Mouse (Mus musculus) hindbrain, embryonic 11.5 days (tissue): Measurements from ENCODE around the gene Tesk1. TPM values are rescaled to one million over a fixed set of nuclear protein-coding genes. Genes with fewer than 3 reads are reported as not detected.
A peak's percentile ranks its signal among the peaks of the same experiment; 100 is the strongest.

ENCODE experiments used
- ATAC-seq: fragments of 200-750 bp; cut with Nextera tagmentation; 2 replicates; pipeline ENCODE4 v1.8.0; 2017; ENCODE audit warnings: mild to moderate bottlenecking, moderate TSS enrichment, moderate library complexity; ENCODE audit not compliant: low FRiP score
- DNase-seq: peaks from one replicate; pipeline ENCODE4 v3.0.0-alpha.2; 2015; ENCODE audit warnings: low spot score
- H3K27ac ChIP-seq: fragments of 300-500 bp; sonication (generic); 2 replicates; pipeline ENCODE4 v1.5.1; 2014; ENCODE audit warnings: mild to moderate bottlenecking, low read depth, low read length
- H3K27me3 ChIP-seq: fragments of 300-500 bp; sonication (generic); 2 replicates; pipeline ENCODE4 v1.6.1; 2014; ENCODE audit warnings: mild to moderate bottlenecking, low read length, moderate library complexity, mixed read lengths; ENCODE audit not compliant: control insufficient read depth, insufficient read depth
- H3K36me3 ChIP-seq: fragments of 300-500 bp; sonication (generic); 2 replicates; pipeline ENCODE4 v1.6.1; 2014; ENCODE audit warnings: mild to moderate bottlenecking, low read length, moderate library complexity, mixed read lengths; ENCODE audit not compliant: control insufficient read depth, insufficient read depth
- H3K4me1 ChIP-seq: fragments of 300-500 bp; sonication (generic); replicated peaks from 2 replicates; pipeline ENCODE4 v1.6.1; 2014; ENCODE audit warnings: low read length, mixed read lengths; ENCODE audit not compliant: control insufficient read depth, insufficient read depth
- H3K4me2 ChIP-seq: fragments of 300-500 bp; sonication (generic); replicated peaks from 2 replicates; pipeline ENCODE4 v1.6.1; 2014; ENCODE audit warnings: mild to moderate bottlenecking, low read depth, low read length
- H3K4me3 ChIP-seq: fragments of 300-500 bp; sonication (generic); 2 replicates; pipeline ENCODE4 v1.5.1; 2014; ENCODE audit warnings: low read depth, low read length
- H3K9ac ChIP-seq: fragments of 300-500 bp; sonication (generic); 2 replicates; pipeline ENCODE4 v1.6.1; 2014; ENCODE audit warnings: low read depth, low read length
- H3K9me3 ChIP-seq: fragments of 300-500 bp; sonication (generic); 2 replicates; pipeline ENCODE4 v1.6.1; 2016; ENCODE audit warnings: low read length; ENCODE audit not compliant: control insufficient read depth
- WGBS: fragments of 180-500 bp; shearing (Covaris S2); extraction: QIAGEN DNeasy Blood & Tissue Kit; methylation state at CpG from one replicate; pipeline ENCODE4 v1.1.7; 2014; 5-methylcytosine and 5-hydroxymethylcytosine counted together
- polyA plus RNA-seq: library from polyadenylated mRNA; unstranded; fragments of >200 nt; fragmentation: Nextera tagmentation; extraction: Ambion mirVana; gene quantifications from 2 replicates; pipeline ENCODE4 v1.2.1, GENCODE M21; 2014

Gene Tesk1
- polyA plus RNA-seq, 1 experiment from 2014 or later: 10.1 TPM

GRCm38 (mm10) chr4:43442044-43442443 lies 305 bp downstream of the Tesk1 start:
- under 1% methylated on average over 33 of the region's 33 CpGs for WGBS
- Histone ChIP-seq H3K36me3 (peaks cover 11% of the 10 kb centered on the region), H3K27ac (peak overlapping the region; percentile 91), H3K9me3 (no peaks in the 10 kb centered on the region), H3K4me1 (peaks cover 4% of the 10 kb centered on the region), H3K9ac (peak overlapping the region; percentile 98), H3K4me3 (peak overlapping the region; percentile 94), H3K27me3 (no peaks in the 10 kb centered on the region), H3K4me2 (peak overlapping the region; percentile 84)
- DNase-seq (peak; percentile 99), ATAC-seq (peak; percentile 94)

DNA sequence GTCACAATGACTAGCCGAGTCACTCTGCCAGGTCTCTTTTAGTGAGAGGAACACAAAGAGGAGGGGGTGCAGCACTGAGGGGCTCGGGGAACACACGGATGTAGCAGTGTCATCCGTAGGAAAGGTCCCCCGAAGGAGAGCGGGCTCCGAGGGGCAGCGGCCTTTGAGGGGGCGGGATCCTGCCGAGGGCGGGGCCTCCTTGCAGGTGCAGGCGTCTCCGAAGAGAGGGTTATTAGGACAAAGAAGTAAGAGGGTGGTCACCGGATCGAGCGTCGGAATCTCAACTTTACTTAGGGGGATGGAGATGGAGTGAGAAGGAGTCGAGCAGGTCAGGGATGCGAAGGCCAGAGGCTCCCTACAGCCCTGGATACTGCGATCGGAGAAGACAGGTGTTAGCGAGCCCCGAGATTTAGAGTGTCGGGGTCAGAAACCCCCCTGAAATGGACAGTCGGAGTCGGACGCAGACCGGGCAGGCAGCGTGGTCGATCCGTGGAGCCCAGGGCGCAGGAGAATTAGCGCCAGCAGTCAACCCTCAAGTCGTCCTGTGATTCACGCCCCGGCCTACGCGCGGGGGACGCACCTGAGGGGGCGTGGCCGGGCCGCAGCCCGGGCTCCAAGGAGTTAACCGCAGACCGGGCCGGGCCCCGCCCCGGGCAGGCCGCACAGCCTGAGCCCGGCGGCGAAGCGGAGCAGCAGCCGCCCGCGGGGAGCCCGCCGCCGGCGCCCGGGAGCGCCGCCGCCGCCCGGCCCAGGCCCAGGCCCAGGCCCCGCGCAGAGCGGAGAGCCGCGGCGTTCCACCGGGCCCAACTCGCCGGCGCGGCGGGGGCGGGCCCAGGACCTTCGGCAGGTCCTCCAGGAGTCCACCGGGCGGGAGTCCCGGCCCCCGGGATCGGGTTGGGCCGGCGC lies 970 bp downstream of the Tesk1 start:
- Histone ChIP-seq H3K27me3 (no peaks in the 10 kb centered on the region), H3K9ac (peak overlapping the region; percentile 98), H3K36me3 (peaks cover 12% of the 10 kb centered on the region), H3K4me1 (peaks cover 4% of the 10 kb centered on the region), H3K4me2 (peak overlapping the region; percentile 84), H3K27ac (peak overlapping the region; percentile 91), H3K9me3 (no peaks in the 10 kb centered on the region), H3K4me3 (peak overlapping the region; percentile 94)
- peak; percentile 78 for ATAC-seq
- peak; percentile 80 for DNase-seq
- WGBS: under 1% methylated on average over 58 of the region's 88 CpGs

- 1% methylated on average over 28 of the region's 28 CpGs for WGBS
- Histone ChIP-seq H3K9me3 (no peaks in the 10 kb centered on the region), H3K27me3 (no peaks in the 10 kb centered on the region), H3K4me3 (peak overlapping the region; percentile 94), H3K4me1 (peaks cover 4% of the 10 kb centered on the region), H3K4me2 (peak overlapping the region; percentile 84), H3K27ac (peak overlapping the region; percentile 91), H3K36me3 (peaks cover 12% of the 10 kb centered on the region), H3K9ac (peak overlapping the region; percentile 98)
- ATAC-seq (peak; percentile 28; the same call in 1 of the 2 replicates), DNase-seq (peak; percentile 54)
Measured at GRCm38 (mm10) chr4:43443511-43443910, 1.8 kb downstream of the Tesk1 start.

- Histone ChIP-seq H3K4me1 (peaks cover 4% of the 10 kb centered on the region), H3K27me3 (no peaks in the 10 kb centered on the region), H3K4me2 (no peak overlapping the region), H3K4me3 (no peak overlapping the region), H3K36me3 (peaks cover 12% of the 10 kb centered on the region), H3K9me3 (no peaks in the 10 kb centered on the region), H3K27ac (no peak overlapping the region), H3K9ac (no peak overlapping the region)
- ATAC-seq: no peak
- 89% methylated on average over 13 of the region's 13 CpGs for WGBS
- no peak for DNase-seq
Measured at GRCm38 (mm10) chr4:43447251-43447650, 5.5 kb downstream of the Tesk1 start.

GRCm38 (mm10) chr4:43448554-43448953 lies 6.8 kb downstream of the Tesk1 start:
- Histone ChIP-seq H3K4me2 (no peak overlapping the region), H3K27ac (no peak overlapping the region), H3K27me3 (peaks cover 4% of the 10 kb centered on the region; the same call in 1 of the 2 replicates), H3K9me3 (no peaks in the 10 kb centered on the region), H3K9ac (no peak overlapping the region), H3K36me3 (peaks cover 12% of the 10 kb centered on the region), H3K4me3 (no peak overlapping the region), H3K4me1 (peaks cover 4% of the 10 kb centered on the region)
- ATAC-seq: no peak
- WGBS: 87% methylated on average over 3 of the region's 3 CpGs
- DNase-seq: no peak

GRCm38 (mm10) chr4:43452315-43452714 lies 10.6 kb downstream of the Tesk1 start:
- no peak for DNase-seq
- Histone ChIP-seq H3K9ac (no peak overlapping the region), H3K4me2 (no peak overlapping the region), H3K4me3 (no peak overlapping the region), H3K27ac (no peak overlapping the region), H3K4me1 (peaks cover 4% of the 10 kb centered on the region; the same call in 1 of the 2 replicates), H3K36me3 (no peaks in the 10 kb centered on the region), H3K27me3 (peaks cover 8% of the 10 kb centered on the region; the same call in 1 of the 2 replicates), H3K9me3 (no peaks in the 10 kb centered on the region)
- WGBS: 63% methylated on average over 11 of the region's 11 CpGs
- no peak for ATAC-seq

- H3K4me2 ChIP-seq: peak overlapping the region; percentile 41
- H3K36me3 ChIP-seq: no peaks in the 10 kb centered on the region
- WGBS: 2% methylated on average over 18 of the region's 18 CpGs
- peak overlapping the region; percentile 20 for H3K4me3 ChIP-seq
- H3K9me3 ChIP-seq: no peaks in the 10 kb centered on the region
- peak; percentile 49 for DNase-seq
- peaks cover 4% of the 10 kb centered on the region; the same call in 1 of the 2 replicates for H3K4me1 ChIP-seq
- H3K9ac ChIP-seq: peak overlapping the region; percentile 34; the same call in 1 of the 2 replicates
- no peak overlapping the region for H3K27ac ChIP-seq
- 0 out of 2 replicates have a peak, but pooled peaks have one; percentile 45 for ATAC-seq
- H3K27me3 ChIP-seq: peaks cover 8% of the 10 kb centered on the region; the same call in 1 of the 2 replicates
Measured at GRCm38 (mm10) chr4:43453413-43453812, 11.7 kb downstream of the Tesk1 start.

GRCm38 (mm10) chr4:43454041-43454836 lies 12.5 kb downstream of the Tesk1 start, which contains the start of gene Cd72:
Cd72 (minus strand) TSS chr4:43454628.
- Histone ChIP-seq H3K27ac (no peak within 1 kb of the TSS), H3K9me3 (no peaks in the 10 kb centered on the region), H3K36me3 (no peaks in the 10 kb centered on the region), H3K9ac (peak within 1 kb of the TSS; percentile 34; the same call in 1 of the 2 replicates), H3K27me3 (peaks cover 8% of the 10 kb centered on the region; the same call in 1 of the 2 replicates), H3K4me2 (peak within 1 kb of the TSS; percentile 41), H3K4me3 (peak within 1 kb of the TSS; percentile 20), H3K4me1 (peaks cover 4% of the 10 kb centered on the region; the same call in 1 of the 2 replicates)
- 35% methylated on average over 20 of the region's 20 CpGs for WGBS
- peak; percentile 32 for DNase-seq
- ATAC-seq: no peak
